Mouse (Mus musculus) CH12.LX (cell line): Measurements from ENCODE around the gene Egfl7. TPM values are rescaled to one million over a fixed set of nuclear protein-coding genes. Genes with fewer than 3 reads are reported as not detected.

Experiments used
- DNase-seq: peaks from one replicate; pipeline ENCODE4 v3.0.0-alpha.2; 2013; ENCODE audit errors: extremely low read depth
- H3K27ac ChIP-seq: 2 replicates; pipeline ENCODE4 v1.5.1; 2012; ENCODE audit warnings: low read depth, mild to moderate bottlenecking, control low read depth, moderate library complexity; ENCODE audit not compliant: insufficient read depth
- H3K27me3 ChIP-seq: replicated peaks from 2 replicates; pipeline ENCODE3; 2012; ENCODE audit warnings: inconsistent platforms
- H3K36me3 ChIP-seq, 2 experiments: replicated peaks in 1 of 2; 2 replicates each; pipeline versions ENCODE3 to v1.6.1; 2012; ENCODE audit warnings: inconsistent platforms in 1 of 2, low read length in 1 of 2, mild to moderate bottlenecking in 1 of 2, mixed read lengths in 1 of 2, moderate library complexity in 1 of 2; ENCODE audit not compliant: control insufficient read depth in 1 of 2, insufficient read depth in 1 of 2
- H3K4me1 ChIP-seq, 2 experiments: 2 replicates each; pipeline ENCODE4 v1.6.1; 2012; ENCODE audit warnings: inconsistent platforms in 1 of 2, moderate library complexity in 1 of 2; ENCODE audit not compliant: insufficient read depth in 2 of 2, control insufficient read depth in 1 of 2
- H3K4me2 ChIP-seq: 2 replicates; pipeline ENCODE4 v1.6.1; 2012; ENCODE audit warnings: low read depth, mild to moderate bottlenecking, control low read depth; ENCODE audit not compliant: poor library complexity, insufficient read depth, severe bottlenecking
- H3K4me3 ChIP-seq, 3 experiments: fragments of 150-350 bp in 1 of 3; sonication (generic) in 1 of 3; replicated peaks in 1 of 3; 2 replicates each; pipeline versions ENCODE3 to v1.5.1; 2011 to 2012; ENCODE audit warnings: low read depth in 2 of 3, low read length in 2 of 3, mild to moderate bottlenecking in 2 of 3, moderate library complexity in 2 of 3, control low read depth in 1 of 3, improper control_type of control experiment in 1 of 3, inconsistent platforms in 1 of 3, mixed read lengths in 1 of 3; ENCODE audit not compliant: poor library complexity in 1 of 3
- H3K79me2 ChIP-seq: replicated peaks from 2 replicates; pipeline ENCODE4 v1.6.1; 2012; ENCODE audit warnings: mild to moderate bottlenecking, moderate library complexity; ENCODE audit not compliant: control insufficient read depth, poor library complexity, insufficient read depth, severe bottlenecking; ENCODE audit errors: extremely low read depth
- H3K9ac ChIP-seq: 2 replicates; pipeline ENCODE4 v1.6.1; 2012; ENCODE audit warnings: low read depth, mild to moderate bottlenecking, control low read depth, moderate library complexity; ENCODE audit not compliant: insufficient read depth
- H3K9me3 ChIP-seq: replicated peaks from 2 replicates; pipeline ENCODE3; 2012; ENCODE audit warnings: low read length, inconsistent platforms, mixed read lengths
- BHLHE40 ChIP-seq: IDR thresholded peaks from 2 replicates; pipeline ENCODE4 v1.6.1; 2011; ENCODE audit warnings: mild to moderate bottlenecking, low read depth, low read length, improper control_type of control experiment
- CHD1 ChIP-seq: IDR thresholded peaks from 2 replicates; pipeline ENCODE4 v1.6.1; 2012; ENCODE audit warnings: low read depth, low read length, improper control_type of control experiment, inconsistent platforms
- CHD2 ChIP-seq: IDR thresholded peaks from 2 replicates; pipeline ENCODE4 v1.6.1; 2011; ENCODE audit warnings: low read length, improper control_type of control experiment
- CTCF ChIP-seq, 2 experiments: IDR thresholded peaks in 1 of 2; conservative IDR thresholded peaks in 1 of 2; 2 replicates each; pipeline ENCODE4 v1.5.1; 2011 to 2012; ENCODE audit warnings: low read depth in 2 of 2, low read length in 2 of 2, improper control_type of control experiment in 1 of 2, inconsistent platforms in 1 of 2, mild to moderate bottlenecking in 1 of 2, moderate library complexity in 1 of 2
- E2F4 ChIP-seq: IDR thresholded peaks from 2 replicates; pipeline ENCODE4 v1.6.1; 2011; ENCODE audit warnings: low read depth, low read length, improper control_type of control experiment; ENCODE audit not compliant: insufficient replicate concordance
- EP300 ChIP-seq: IDR thresholded peaks from 2 replicates; pipeline ENCODE4 v1.6.1; 2011; ENCODE audit warnings: low read length, improper control_type of control experiment
- ETS1 ChIP-seq: conservative IDR thresholded peaks from 2 replicates; pipeline ENCODE4 v1.6.1; 2012; ENCODE audit warnings: low read depth, mild to moderate bottlenecking, inconsistent platforms, low read length, improper control_type of control experiment, moderate library complexity
- GABPA ChIP-seq: IDR thresholded peaks from 2 replicates; pipeline ENCODE4 v1.6.1; 2012; ENCODE audit warnings: low read depth, low read length, improper control_type of control experiment, inconsistent platforms; ENCODE audit not compliant: insufficient replicate concordance
- HCFC1 ChIP-seq: IDR thresholded peaks from 2 replicates; pipeline ENCODE4 v1.6.1; 2012; ENCODE audit warnings: low read depth, mild to moderate bottlenecking, inconsistent platforms, low read length, improper control_type of control experiment
- IRF4 ChIP-seq: IDR thresholded peaks from 2 replicates; pipeline ENCODE4 v1.6.1; 2014; ENCODE audit warnings: low read depth, mild to moderate bottlenecking, inconsistent platforms, low read length, improper control_type of control experiment
- JUN ChIP-seq: IDR thresholded peaks from 2 replicates; pipeline ENCODE4 v1.6.1; 2011; ENCODE audit warnings: low read depth, mild to moderate bottlenecking, low read length, improper control_type of control experiment, moderate library complexity; ENCODE audit not compliant: insufficient read depth
- KAT2A ChIP-seq: IDR thresholded peaks from 2 replicates; pipeline ENCODE4 v1.6.1; 2012; ENCODE audit warnings: low read length, improper control_type of control experiment, inconsistent platforms; ENCODE audit not compliant: insufficient replicate concordance
- MAFK ChIP-seq: IDR thresholded peaks from 2 replicates; pipeline ENCODE4 v1.6.1; 2011; ENCODE audit warnings: low read length, improper control_type of control experiment; ENCODE audit not compliant: insufficient replicate concordance
- MAX ChIP-seq: IDR thresholded peaks from 2 replicates; pipeline ENCODE4 v1.6.1; 2011; ENCODE audit warnings: low read length, improper control_type of control experiment
- MEF2A ChIP-seq: IDR thresholded peaks from 2 replicates; pipeline ENCODE4 v1.6.1; 2014; ENCODE audit warnings: low read depth, mild to moderate bottlenecking, inconsistent platforms, low read length, improper control_type of control experiment, borderline replicate concordance
- MYC ChIP-seq: IDR thresholded peaks from 2 replicates; pipeline ENCODE4 v1.6.1; 2011; ENCODE audit warnings: low read depth, mild to moderate bottlenecking, improper control_type of control experiment, low read length
- NELFE ChIP-seq: IDR thresholded peaks from 2 replicates; pipeline ENCODE4 v1.6.1; 2011; ENCODE audit warnings: low read depth, low read length, improper control_type of control experiment
- NRF1 ChIP-seq: IDR thresholded peaks from 2 replicates; pipeline ENCODE4 v1.6.1; 2014; ENCODE audit warnings: low read depth, mild to moderate bottlenecking, inconsistent platforms, low read length, improper control_type of control experiment, moderate library complexity
- POLR2A ChIP-seq: IDR thresholded peaks from 2 replicates; pipeline ENCODE4 v1.6.1; 2011; ENCODE audit warnings: low read depth, mild to moderate bottlenecking, improper control_type of control experiment, low read length
- POLR2AphosphoS2 ChIP-seq: IDR thresholded peaks from 2 replicates; pipeline ENCODE4 v1.6.1; 2011; ENCODE audit warnings: low read depth, low read length, improper control_type of control experiment
- RCOR1 ChIP-seq: conservative IDR thresholded peaks from 2 replicates; pipeline ENCODE4 v1.6.1; 2012; ENCODE audit warnings: low read depth, mild to moderate bottlenecking, inconsistent platforms, low read length, improper control_type of control experiment
- SIN3A ChIP-seq: IDR thresholded peaks from 2 replicates; pipeline ENCODE4 v1.6.1; 2012; ENCODE audit warnings: low read length, improper control_type of control experiment, inconsistent platforms
- SMC3 ChIP-seq: IDR thresholded peaks from 2 replicates; pipeline ENCODE4 v1.6.1; 2011; ENCODE audit warnings: low read depth, low read length, improper control_type of control experiment
- TBP ChIP-seq: conservative IDR thresholded peaks from 2 replicates; pipeline ENCODE4 v1.6.1; 2011; ENCODE audit warnings: low read depth, low read length, improper control_type of control experiment
- TCF12 ChIP-seq: IDR thresholded peaks from 2 replicates; pipeline ENCODE4 v1.6.1; 2014; ENCODE audit warnings: low read depth, mild to moderate bottlenecking, inconsistent platforms, low read length, improper control_type of control experiment
- UBTF ChIP-seq: IDR thresholded peaks from 2 replicates; pipeline ENCODE4 v1.6.1; 2012; ENCODE audit warnings: low read depth, mild to moderate bottlenecking, inconsistent platforms, low read length, improper control_type of control experiment, moderate library complexity
- USF1 ChIP-seq: IDR thresholded peaks from 2 replicates; pipeline ENCODE4 v1.6.1; 2014; ENCODE audit warnings: low read depth, mild to moderate bottlenecking, inconsistent platforms, low read length, improper control_type of control experiment
- USF2 ChIP-seq: conservative IDR thresholded peaks from 2 replicates; pipeline ENCODE4 v1.6.1; 2011; ENCODE audit warnings: low read depth, low read length, improper control_type of control experiment
- ZMIZ1 ChIP-seq: IDR thresholded peaks from 2 replicates; pipeline ENCODE4 v1.6.1; 2012; ENCODE audit warnings: low read depth, mild to moderate bottlenecking, inconsistent platforms, low read length, improper control_type of control experiment
- ZNF384 ChIP-seq: IDR thresholded peaks from 2 replicates; pipeline ENCODE4 v1.6.1; 2012; ENCODE audit warnings: low read depth, low read length, improper control_type of control experiment, inconsistent platforms
- dilution Hi-C: fragments of 300-500 bp; cut with MboI; formaldehyde crosslinking; loops from 2 replicates; pipeline ENCODE4 v1.14.3; 2020; ENCODE audit warnings: low sequenced_read_pairs; ENCODE audit not compliant: extremely low pct_unique_long_range_greater_than_20kb, extremely low pct_ligation_motif_present
- in situ Hi-C: fragments of 300-500 bp; cut with MboI; formaldehyde crosslinking; loops from 3 replicates; pipeline ENCODE4 v1.14.3; 2019; ENCODE audit warnings: low sequenced_read_pairs, low pct_ligation_motif_present, low pct_unique_long_range_greater_than_20kb, mixed read lengths
- polyA plus RNA-seq: library from polyadenylated mRNA; unstranded; fragments of >175 nt; gene quantifications from 2 replicates; pipeline ENCODE4 v1.2.1, GENCODE M21; 2012; ENCODE audit warnings: low read depth; ENCODE audit not compliant: insufficient read length
- total RNA-seq, 2 experiments: library from RNA; depleted of rRNA; stranded (reverse); fragments of 300-350 nt in 1 of 2; fragments of >200 nt in 1 of 2; gene quantifications; 2 replicates each; pipeline ENCODE4 v1.2.3; 2012 to 2014

Gene Egfl7
- total and polyA plus RNA-seq, 3 experiments, result 20.1 to 39.3 (median 24.7) TPM

DNA sequence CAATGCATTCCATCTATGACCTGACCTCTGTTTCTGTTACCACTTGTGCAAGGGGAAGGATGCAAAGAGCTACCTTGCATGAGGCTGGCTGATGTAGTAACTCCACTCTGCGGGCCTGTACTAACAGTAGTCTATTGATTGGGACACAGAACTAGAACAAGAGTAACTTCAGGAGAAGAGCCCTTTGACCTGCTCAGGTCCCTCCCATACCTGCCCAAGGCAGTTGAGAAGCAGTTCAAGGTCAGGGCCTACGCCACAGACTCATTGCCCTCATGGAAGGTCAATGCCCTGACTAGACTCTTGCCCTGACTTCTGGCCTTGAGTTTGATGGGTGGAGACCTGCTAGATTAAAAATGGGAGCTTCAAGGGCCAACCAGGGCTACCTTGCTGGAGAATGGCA is 20.9 kb downstream of the Egfl7 start:
- dilution Hi-C loops, result no loop called here

DNA sequence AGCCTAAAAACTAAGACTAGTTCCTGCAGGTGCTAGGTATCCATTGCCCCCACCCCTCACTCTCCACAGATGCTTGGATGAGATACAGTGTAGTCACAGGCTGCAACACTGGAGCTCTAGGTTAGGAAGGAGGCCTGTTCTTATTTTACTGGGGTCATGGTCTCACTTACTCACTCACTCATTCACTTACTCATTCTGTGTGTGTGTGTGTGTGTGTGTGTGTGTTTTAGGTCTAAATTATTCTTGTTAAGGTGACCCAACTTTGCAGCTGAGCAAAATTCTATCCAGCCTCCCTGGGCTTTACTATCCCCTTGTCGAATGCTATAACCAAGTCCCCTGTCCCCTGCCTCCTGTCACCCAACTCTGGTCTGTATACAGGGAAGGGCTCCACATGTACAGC is 21.8 kb downstream of the Egfl7 start:
- in situ Hi-C loops (no loop called here), dilution Hi-C loops (no loop called here)
- peaks cover 43% of the 10 kb centered on the region for H3K27me3 ChIP-seq

More for the DNA sequence above, 20.9 kb downstream of the Egfl7 start:
- Histone ChIP-seq H3K79me2 (no peaks in the 10 kb centered on the region), H3K4me1 (peaks cover 9 to 14% of the 10 kb centered on the region in 2 experiments; a peak in 3 of 4 replicates), H3K27me3 (peaks cover 35% of the 10 kb centered on the region), H3K4me3 (no peak overlapping the region), H3K9ac (no peak overlapping the region), H3K36me3 (peaks cover 0 to 6% of the 10 kb centered on the region in 2 experiments), H3K4me2 (no peak overlapping the region)
- in situ Hi-C loops, result no loop called here
- DNase-seq, result no peak
- TF ChIP-seq NELFE (no peak), ZNF384 (no peak), ZMIZ1 (no peak), BHLHE40 (no peak), POLR2A (no peak), HCFC1 (no peak), SMC3 (no peak), GABPA (no peak), UBTF (no peak), RCOR1 (no peak), ETS1 (no peak), MYC (no peak), TCF12 (no peak), USF2 (no peak), JUN (no peak), IRF4 (no peak), TBP (no peak), E2F4 (no peak)
- TF ChIP-seq, all 38 proteins: peak for 0
- H3K9me3 ChIP-seq, result no peaks in the 10 kb centered on the region
- H3K27ac ChIP-seq, result no peak overlapping the region

More for the DNA sequence above, 21.8 kb downstream of the Egfl7 start:
- Histone ChIP-seq H3K27ac (no peak overlapping the region), H3K9ac (no peak overlapping the region), H3K4me1 (peaks cover 9 to 19% of the 10 kb centered on the region in 2 experiments; a peak in 3 of 4 replicates), H3K4me3 (no peak overlapping the region), H3K79me2 (no peaks in the 10 kb centered on the region), H3K4me2 (no peak overlapping the region), H3K36me3 (no peaks in the 10 kb centered on the region), H3K9me3 (no peaks in the 10 kb centered on the region)
- no peak for DNase-seq
- no peak for TF ChIP-seq KAT2A
- no peak for TF ChIP-seq ZNF384
- no peak for TF ChIP-seq TBP
- TF ChIP-seq JUN, result no peak
- TF ChIP-seq CHD1, result no peak
- TF ChIP-seq CTCF (conservative IDR thresholded peaks at IDR 0.05 in 1 of 2, IDR thresholded peaks at IDR 0.05 in 1 of 2; ENCODE audit: low read depth in 2 of 2, low read length in 2 of 2), result no peak
- TF ChIP-seq MAX, result no peak
- no peak for TF ChIP-seq EP300
- no peak for TF ChIP-seq MAFK
- TF ChIP-seq USF1, result no peak
- no peak for TF ChIP-seq MEF2A
- TF ChIP-seq MYC, result no peak
- TF ChIP-seq POLR2AphosphoS2, result no peak
- no peak for TF ChIP-seq NRF1
- TF ChIP-seq CHD2, result no peak
- no peak for TF ChIP-seq SIN3A
- no peak for TF ChIP-seq GABPA
